Mouse (Mus musculus) retina, adult 2 months (tissue): Measurements from ENCODE around the gene Spta1.

Experiments
- DNase-seq: peaks from one replicate; pipeline ENCODE4 v3.0.0-alpha.2; 2012; ENCODE audit warnings: low read depth, low spot score

Gene Spta1

GRCm38 (mm10) chr1:174251961-174252360 lies 79.4 kb downstream of the Spta1 start, which contains the start of gene Olfr419:
Olfr419 (minus strand) TSS chr1:174252061.
- DNase-seq, result no peak

GRCm38 (mm10) chr1:174267816-174268215 lies 95.2 kb downstream of the Spta1 start:
- DNase-seq, result no peak

DNA sequence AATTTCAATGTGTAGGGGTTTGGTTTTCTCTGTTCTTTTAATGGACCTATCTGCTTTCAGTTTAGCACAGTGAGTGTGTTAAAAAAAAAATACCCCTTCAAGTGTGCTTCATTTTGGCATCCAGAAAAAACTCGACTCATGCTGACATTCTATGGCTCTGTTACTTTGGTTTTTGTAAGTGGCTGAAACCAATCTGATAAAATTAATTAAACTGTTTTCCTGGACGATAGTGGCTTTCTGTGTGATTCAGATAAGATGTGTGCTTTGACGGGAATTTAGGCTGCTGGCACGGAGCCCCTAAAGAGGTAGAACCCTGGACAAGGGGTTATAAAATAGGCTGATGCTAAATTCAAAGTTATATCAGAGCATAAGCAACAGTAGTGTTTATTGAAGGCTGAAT lies 96.6 kb downstream of the Spta1 start:
- DNase-seq, result no peak

DNA sequence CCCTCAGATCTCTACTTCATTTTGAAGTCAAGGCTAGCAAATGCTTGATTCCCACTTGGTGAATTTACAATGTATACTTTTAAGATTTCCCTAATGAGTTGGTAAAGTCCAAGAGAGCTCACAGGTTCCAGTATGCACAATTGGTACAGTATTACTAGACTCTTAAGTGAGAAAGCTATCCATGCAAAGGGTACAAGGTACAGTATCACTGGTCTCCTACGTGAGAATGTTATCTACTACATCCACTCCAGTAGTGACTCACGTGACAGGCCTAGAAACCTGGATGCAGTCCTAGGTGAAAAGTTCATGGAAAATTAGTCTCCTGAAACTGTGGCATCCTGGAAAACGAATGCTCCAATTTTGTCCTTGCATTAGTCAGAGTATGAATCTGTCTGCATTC lies 98.1 kb downstream of the Spta1 start:
- no peak for DNase-seq
